Mouse (Mus musculus) cerebellum, postnatal 4 days (tissue): ENCODE measurements around the gene Adam1a.
"Not testable (repeated sequence)": the region's sequence is repeated elsewhere in the genome, so short reads cannot be mapped to it uniquely, and the experiment has no call there.

Experiments
- DNase-seq, 2 experiments: peaks; one replicate each; pipeline ENCODE4 v3.0.0; 2022; ENCODE audit warnings: low spot score in 2 of 2, mixed read lengths in 1 of 2

Gene Adam1a

DNA sequence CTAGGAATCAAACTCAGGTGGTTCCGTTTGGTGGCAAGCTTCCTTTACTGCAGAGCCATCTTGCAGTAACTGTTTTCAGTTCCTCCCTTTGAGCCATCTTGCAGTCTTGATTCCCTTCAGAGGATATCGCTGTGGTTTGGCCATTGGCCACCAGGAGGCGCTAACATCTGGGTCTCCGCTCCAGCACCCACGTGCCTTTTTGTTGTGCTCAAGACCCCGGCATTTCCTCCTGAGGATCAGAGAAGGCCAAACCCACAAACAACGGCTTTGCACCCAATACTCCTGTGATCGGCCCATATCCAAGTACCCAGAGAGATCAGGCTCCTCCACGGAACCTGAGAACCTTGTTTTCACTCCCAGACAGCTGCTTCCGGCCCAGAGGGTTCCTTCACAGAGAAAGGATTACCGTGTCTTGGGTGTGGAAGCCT lies 19.2 kb upstream of the Adam1a start:
- DNase-seq, result peak; percentile 75 to 88

GRCm38 (mm10) chr5:121562436-121562835 lies 17.2 kb upstream of the Adam1a start:
- DNase-seq, result no peak

GRCm38 (mm10) chr5:121549196-121549595 lies 3.9 kb upstream of the Adam1a start:
- no peak for DNase-seq

- DNase-seq, result no peak
Observed at GRCm38 (mm10) chr5:121547084-121547483, 1.8 kb upstream of the Adam1a start.

GRCm38 (mm10) chr5:121546530-121546895 lies 1.2 kb upstream of the Adam1a start:
- DNase-seq, result peak in 1 of 2 experiments; percentile 46

GRCm38 (mm10) chr5:121545793-121546529 lies 679 bp upstream of the Adam1a start, which contains the start of gene Mapkapk5:
TSS of gene Mapkapk5 (minus strand) at chr5:121545905.
- peak; percentile 95 to 97 for DNase-seq

DNA sequence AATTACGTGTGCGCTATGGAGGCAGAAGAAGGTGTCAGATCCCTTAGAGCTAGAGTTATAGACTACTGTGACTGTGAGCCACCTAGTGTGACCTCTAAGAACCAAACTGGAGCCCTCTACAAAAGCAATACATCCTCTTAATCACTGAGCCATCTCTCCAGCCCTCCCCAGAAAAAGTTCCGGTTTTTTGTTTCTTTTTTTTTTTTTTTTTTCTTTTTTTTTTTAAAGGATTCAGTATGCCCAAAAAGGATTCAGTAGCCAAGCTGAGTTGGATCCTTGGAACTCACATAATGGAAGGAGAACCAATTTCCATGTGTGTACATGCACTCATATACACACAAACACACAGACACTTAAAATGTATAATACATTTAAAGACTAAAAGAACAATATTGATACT lies 1.9 kb downstream of the Adam1a start:
- DNase-seq, result no peak

DNA sequence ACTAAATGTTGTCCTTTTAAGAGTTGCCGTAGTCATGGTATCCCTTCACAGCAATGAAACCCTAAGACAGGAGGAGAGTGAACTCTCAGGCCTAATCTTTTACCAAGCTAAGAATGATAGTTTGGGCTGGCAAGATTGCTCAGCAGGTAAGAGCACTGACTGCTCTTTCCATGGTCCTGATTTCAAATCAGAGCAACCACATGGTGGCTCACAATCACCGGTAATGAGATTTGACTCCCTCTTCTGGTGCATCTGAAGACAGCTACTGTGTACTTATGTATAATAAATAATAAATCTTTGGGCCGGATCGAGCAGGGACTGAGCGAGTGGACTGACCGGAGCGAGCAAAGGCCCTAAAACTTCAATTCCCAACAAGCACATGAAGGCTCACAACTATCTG lies 4.0 kb downstream of the Adam1a start:
- no peak for DNase-seq

- DNase-seq, result no peak
Observed at GRCm38 (mm10) chr5:121540066-121540465, 5.2 kb downstream of the Adam1a start.

- no peak for DNase-seq
Observed at GRCm38 (mm10) chr5:121537588-121537987, 7.7 kb downstream of the Adam1a start.

GRCm38 (mm10) chr5:121536921-121537555 lies 8.2 kb downstream of the Adam1a start:
- DNase-seq, result no peak

DNA sequence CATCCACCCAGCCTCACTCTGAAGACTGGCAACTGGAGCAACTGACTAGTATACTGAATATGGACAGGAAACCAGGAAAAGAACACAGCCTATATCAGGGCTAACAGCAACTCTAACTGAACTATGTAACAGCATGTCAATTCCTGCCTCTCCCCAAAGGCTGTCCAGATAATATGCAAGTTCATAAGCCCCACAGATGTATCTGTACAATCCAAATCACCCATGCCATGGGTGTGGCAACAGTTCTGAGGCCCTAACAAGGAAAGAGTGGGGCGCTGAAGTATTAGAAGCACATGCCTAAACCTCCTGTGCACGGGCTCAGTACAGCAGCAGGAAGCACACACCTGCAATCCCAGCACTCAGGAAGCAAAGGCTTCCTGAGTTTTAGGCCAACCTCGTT lies 10.2 kb downstream of the Adam1a start:
- no peak for DNase-seq

DNA sequence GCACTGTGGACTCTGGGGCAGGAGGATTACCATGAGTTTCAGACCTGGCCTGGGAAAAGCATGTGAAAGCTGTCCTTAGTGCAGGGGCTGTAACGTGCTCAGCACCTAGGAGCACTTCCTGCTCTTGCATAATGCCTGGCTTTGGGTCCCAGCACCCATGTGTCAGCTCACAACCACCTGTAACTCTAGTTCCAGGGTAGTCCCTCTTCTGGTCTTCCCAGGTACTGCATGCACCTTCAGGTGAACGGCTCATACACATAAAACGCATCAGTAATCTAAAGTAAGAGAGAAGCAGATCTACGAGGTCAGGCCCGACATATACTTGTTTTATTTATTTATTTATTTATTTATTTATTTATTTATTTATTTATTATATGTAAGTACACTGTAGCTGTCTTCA lies 10.8 kb downstream of the Adam1a start:
- DNase-seq, result peak in 1 of 2 experiments; percentile 21

- no peak for DNase-seq
Observed at GRCm38 (mm10) chr5:121526961-121527360, 18.3 kb downstream of the Adam1a start.

- DNase-seq, result no peak
Observed at GRCm38 (mm10) chr5:121526526-121526925, 18.8 kb downstream of the Adam1a start.

GRCm38 (mm10) chr5:121525774-121526450 lies 19.4 kb downstream of the Adam1a start:
- no peak for DNase-seq

DNA sequence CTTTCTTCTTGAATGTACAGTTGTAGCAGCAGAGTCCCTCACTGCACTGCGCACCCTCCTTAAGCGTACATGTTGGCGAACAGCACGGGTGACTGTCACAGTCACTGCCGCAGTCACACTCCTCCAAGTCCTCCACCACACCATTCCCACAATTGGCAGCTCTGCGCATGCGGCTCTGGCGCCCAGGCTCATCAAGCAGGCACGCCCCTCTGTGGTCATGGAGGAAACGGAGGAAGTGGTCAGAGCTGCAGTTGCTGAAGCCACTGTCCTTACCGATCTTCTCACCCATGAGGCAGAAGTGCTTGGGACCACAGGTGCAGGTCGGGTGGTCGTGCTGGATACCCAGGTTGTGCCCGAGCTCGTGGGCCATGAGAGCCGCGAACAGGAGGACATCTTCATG lies 25.5 kb downstream of the Adam1a start:
- DNase-seq, result not testable (repeated sequence)

- no peak for DNase-seq
Observed at GRCm38 (mm10) chr5:121518983-121519382, 26.3 kb downstream of the Adam1a start.

GRCm38 (mm10) chr5:121510009-121510408 lies 35.3 kb downstream of the Adam1a start:
- DNase-seq, result no peak

DNA sequence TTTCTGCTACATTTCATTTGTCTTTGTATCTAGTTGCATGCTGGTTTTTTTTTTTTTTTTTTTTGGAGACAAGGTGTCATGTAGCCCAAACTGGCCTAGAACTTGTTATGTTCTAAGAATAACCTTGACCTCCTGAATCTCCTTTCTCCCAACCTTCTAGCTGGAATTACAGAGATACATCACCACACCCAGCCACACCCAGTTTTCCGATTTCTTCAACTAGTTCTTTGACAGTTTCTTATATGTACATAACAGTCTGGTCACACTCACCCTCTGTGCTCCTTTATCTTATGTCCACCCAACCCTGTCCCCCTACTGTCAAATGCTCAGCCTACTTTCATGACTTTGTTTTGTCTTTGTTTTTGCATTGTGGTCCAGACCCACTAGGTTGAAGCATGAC lies 38.4 kb downstream of the Adam1a start:
- no peak for DNase-seq

DNA sequence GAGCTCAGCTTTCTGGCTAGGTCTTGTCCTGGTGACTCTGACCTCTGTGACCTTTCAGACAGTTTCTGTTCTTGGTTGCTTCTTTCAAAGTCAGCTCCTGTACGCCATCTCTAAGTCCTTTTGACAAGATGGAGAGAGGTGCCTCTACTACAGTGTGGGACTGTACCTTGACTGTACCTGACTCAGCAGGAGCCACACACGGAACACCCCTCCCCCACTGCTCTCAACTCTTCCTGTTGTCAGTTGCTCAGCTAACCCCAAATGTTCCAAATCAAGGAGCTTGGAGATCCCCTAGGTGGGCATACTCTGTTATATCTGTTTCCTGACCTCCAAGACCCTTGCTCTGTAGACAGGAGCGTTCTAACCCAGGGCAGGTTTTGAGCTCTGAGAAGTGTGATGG lies 42.1 kb downstream of the Adam1a start, which contains the start of gene Adam1b:
Adam1b (minus strand) TSS at position 205 of the 400 bp plus-strand sequence.
- no peak for DNase-seq

DNA sequence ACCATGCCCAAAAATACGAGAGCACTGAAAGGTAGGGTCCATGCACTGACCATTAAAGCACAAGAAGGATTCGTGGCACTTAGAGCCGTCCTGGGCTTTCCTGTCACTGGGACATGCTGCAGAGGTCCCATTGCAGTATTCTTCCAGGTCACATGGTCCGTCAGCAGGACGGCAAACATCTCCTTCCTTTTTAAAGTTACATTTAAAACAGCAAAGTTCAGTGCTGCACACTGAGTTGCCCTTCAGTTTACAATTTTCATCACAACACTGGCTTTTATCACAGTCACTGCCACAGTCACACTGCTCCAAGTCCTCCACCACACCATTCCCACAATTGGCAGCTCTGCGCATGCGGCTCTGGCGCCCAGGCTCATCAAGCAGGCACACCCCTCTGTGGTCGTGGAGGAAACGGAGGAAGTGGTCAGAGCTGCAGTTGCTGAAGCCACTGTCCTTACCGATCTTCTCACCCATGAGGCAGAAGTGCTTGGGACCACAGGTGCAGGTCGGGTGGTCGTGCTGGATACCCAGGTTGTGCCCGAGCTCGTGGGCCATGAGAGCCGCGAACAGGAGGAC lies 43.8 kb downstream of the Adam1a start:
- not testable (repeated sequence) for DNase-seq
